Mouse (Mus musculus): ENCODE results near the gene Il1rapl1. TPM values are rescaled to one million over a fixed set of nuclear protein-coding genes. Genes with fewer than 3 reads are reported as not detected.
"Not testable (repeated sequence)": the region's sequence is repeated elsewhere in the genome, so short reads cannot be mapped to it uniquely, and the experiment has no call there.

Gene Il1rapl1
- polyA plus RNA-seq, 1 experiment from 2014 or later, result 0.51 TPM

DNA sequence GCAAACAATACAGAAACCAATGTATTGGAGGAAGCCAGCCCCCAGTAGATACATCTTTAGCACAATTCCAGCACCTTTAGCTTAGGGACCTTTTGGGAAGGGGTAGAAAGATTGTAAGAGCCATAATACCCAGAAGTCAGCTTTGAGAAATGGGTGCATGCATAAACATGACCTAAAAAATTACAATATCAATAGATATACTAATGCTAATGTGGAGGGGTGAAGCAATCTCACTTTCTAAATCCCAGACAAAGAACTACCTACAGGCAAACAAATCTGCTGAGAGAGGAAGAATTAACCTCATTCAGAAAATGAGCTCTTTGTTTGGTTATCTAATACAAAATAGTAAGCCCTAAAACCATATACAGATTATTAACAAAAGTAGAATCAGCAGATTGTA, 607.4 kb downstream of the Il1rapl1 start:
- no peak overlapping the region for H3K4me3 ChIP-seq
- H3K9me3 ChIP-seq, result no peaks in the 10 kb centered on the region
- H3K9ac ChIP-seq, result no peak overlapping the region
- H3K27ac ChIP-seq, result no peak overlapping the region
- no peaks in the 10 kb centered on the region for H3K4me1 ChIP-seq
- no peak for ATAC-seq (ENCODE audit: insufficient number of reproducible peaks, low FRiP score, low TSS enrichment, low read depth)
- no peaks in the 10 kb centered on the region for H3K36me3 ChIP-seq
- no peak overlapping the region for H3K4me2 ChIP-seq
- no peaks in the 10 kb centered on the region for H3K27me3 ChIP-seq

DNA sequence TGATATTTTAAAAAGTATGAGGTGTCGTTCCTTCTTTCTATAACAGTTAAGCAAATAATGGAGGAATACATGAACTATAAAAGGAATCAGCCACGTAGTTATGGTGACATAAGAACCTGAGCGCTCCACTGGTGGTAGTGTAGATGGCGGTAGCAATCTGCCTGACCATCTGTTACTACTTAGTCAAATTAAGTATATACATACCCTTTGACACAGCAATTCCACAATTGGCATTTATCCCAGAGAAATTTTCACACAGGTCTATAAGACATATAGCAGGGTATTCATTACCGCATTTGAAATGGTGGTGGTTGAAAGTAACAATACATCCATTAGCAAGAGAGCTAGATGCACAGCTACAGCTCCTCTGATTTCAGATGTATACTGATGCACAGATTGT, 612.8 kb downstream of the Il1rapl1 start:
- Histone ChIP-seq H3K36me3 (no peaks in the 10 kb centered on the region), H3K9me3 (no peaks in the 10 kb centered on the region), H3K4me1 (no peaks in the 10 kb centered on the region), H3K27me3 (no peaks in the 10 kb centered on the region), H3K4me3 (no peak overlapping the region), H3K9ac (no peak overlapping the region), H3K4me2 (no peak overlapping the region), H3K27ac (no peak overlapping the region)
- WGBS, result 66% methylated on average over 5 of the region's 5 CpGs
- no peak for ATAC-seq (ENCODE audit: insufficient number of reproducible peaks, low FRiP score, low TSS enrichment, low read depth)

DNA sequence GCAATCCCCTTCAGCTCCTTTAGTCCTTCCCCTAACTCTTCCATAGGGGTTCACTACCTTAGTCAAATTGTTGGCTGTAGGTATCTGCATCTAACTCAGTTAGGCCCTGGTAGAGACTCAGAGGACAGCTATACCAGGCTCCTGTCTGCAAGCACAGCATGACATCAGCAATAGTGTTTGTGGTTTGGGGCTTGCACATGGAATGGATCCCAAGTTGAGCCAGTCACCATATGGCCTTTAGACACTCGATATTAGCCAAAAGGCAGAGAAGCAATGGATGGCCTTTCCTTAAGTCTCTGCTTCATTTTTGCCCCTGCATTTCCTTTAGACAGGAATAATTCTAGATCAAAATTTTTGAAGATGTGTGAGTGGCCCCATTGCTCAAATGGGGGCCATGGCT, 632.0 kb downstream of the Il1rapl1 start:
- H3K4me1 ChIP-seq, result no peaks in the 10 kb centered on the region
- no peak overlapping the region for H3K27ac ChIP-seq
- no peak overlapping the region for H3K4me2 ChIP-seq
- no peak overlapping the region for H3K4me3 ChIP-seq
- H3K9ac ChIP-seq, result no peak overlapping the region
- ATAC-seq (ENCODE audit: insufficient number of reproducible peaks, low FRiP score, low TSS enrichment, low read depth), result no peak
- H3K9me3 ChIP-seq, result no peaks in the 10 kb centered on the region
- H3K27me3 ChIP-seq, result no peaks in the 10 kb centered on the region
- H3K36me3 ChIP-seq, result no peaks in the 10 kb centered on the region
- 77% methylated on average over 1 of the region's 1 CpGs for WGBS

DNA sequence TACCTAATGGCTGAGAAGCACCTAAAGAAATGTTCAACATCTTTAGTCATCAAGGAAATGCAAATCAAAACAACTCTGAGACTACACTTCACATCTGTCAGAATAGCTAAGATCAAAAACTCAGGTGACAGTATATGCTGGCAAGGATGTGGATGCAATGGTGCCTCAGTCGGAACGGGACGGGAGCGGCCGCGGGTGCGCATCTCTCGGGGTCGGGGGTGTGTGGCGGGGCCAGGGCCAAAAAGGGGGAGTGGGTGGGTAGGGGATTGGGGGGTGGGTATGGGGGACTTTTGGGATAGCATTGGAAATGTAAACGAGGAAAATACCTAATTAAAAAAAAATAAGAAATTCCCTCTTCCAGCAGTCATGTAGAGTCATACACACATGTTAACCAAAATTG, 877.3 kb downstream of the Il1rapl1 start:
- 40% methylated on average over 11 of the region's 11 CpGs for WGBS
- H3K27ac ChIP-seq; H3K4me2 ChIP-seq; ATAC-seq (ENCODE audit: insufficient number of reproducible peaks, low FRiP score, low TSS enrichment, low read depth); H3K4me3 ChIP-seq; H3K9me3 ChIP-seq; H3K27me3 ChIP-seq; H3K36me3 ChIP-seq; H3K9ac ChIP-seq; H3K4me1 ChIP-seq: not testable (repeated sequence)

DNA sequence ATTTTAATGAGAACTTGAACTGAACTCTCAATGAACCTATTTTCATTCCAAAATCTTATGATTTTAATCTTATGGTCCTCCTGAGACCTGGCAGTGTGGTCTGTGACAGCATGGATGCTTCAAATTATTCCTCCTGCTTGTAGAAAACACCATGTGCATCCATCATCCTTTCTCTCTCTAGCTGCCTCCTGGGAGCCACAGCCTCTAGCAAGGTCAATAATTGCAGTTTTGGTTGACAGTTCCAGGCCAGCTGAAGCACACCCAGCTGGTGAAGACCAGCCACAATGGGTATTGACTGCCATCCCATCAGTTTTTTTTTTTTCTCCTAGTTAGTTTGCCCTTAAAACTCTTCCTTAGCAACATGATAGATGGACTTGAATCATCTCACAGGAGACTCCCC, 890.2 kb downstream of the Il1rapl1 start:
- no peak for ATAC-seq (ENCODE audit: insufficient number of reproducible peaks, low FRiP score, low TSS enrichment, low read depth)
- no peak overlapping the region for H3K4me3 ChIP-seq

DNA sequence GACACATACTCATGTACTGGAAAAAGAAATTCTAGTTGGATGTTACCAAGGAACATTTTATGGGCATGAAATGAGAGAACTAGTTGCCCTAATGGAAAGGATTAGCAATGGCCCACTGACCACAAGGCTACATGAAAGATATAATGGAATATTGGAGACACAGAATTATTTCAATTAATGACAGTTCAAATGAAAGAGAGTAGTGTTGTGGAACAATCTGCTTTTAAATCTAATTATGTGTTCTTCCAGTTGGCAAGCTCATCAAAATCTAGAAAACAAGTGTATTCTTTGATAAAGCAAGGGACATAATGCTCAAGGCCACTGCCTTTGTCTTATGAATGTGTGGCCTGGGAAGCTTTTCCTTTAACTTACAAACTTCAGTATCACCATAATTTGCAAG, 1113.1 kb downstream of the Il1rapl1 start:
- Histone ChIP-seq H3K4me2 (no peak overlapping the region), H3K27ac (no peak overlapping the region)
- no peak for ATAC-seq (ENCODE audit: insufficient number of reproducible peaks, low FRiP score, low TSS enrichment, low read depth)

More for the DNA sequence above, 890.2 kb downstream of the Il1rapl1 start:
- Histone ChIP-seq H3K9ac (no peak overlapping the region), H3K27me3 (no peaks in the 10 kb centered on the region), H3K4me2 (no peak overlapping the region), H3K9me3 (no peaks in the 10 kb centered on the region), H3K27ac (no peak overlapping the region), H3K36me3 (no peaks in the 10 kb centered on the region), H3K4me1 (no peaks in the 10 kb centered on the region)

DNA sequence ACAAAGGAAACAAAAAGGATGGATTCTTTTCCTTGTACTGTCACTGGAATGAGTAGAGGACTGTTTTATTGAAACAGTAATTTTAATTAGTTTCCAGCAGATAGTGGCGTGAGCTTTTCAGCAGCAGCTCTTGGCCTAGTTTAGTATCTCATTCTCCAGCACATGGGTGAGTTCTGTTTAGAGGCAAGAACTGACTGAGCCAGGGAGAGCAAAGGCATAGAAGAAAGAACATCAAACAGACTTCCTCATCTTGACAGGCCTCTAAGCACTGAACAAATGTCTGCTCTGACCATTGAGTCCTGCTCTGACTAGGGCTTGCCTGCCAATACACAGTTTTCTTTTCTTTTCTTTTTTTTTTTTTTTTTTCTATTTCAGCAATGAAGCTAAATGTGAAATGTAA, 1160.3 kb downstream of the Il1rapl1 start:
- 55% methylated on average over 1 of the region's 1 CpGs for WGBS
- no peak for ATAC-seq (ENCODE audit: insufficient number of reproducible peaks, low FRiP score, low TSS enrichment, low read depth)
- Histone ChIP-seq H3K4me3 (no peak overlapping the region), H3K9ac (no peak overlapping the region), H3K4me2 (no peak overlapping the region), H3K9me3 (no peaks in the 10 kb centered on the region), H3K27me3 (no peaks in the 10 kb centered on the region), H3K36me3 (no peaks in the 10 kb centered on the region), H3K4me1 (no peaks in the 10 kb centered on the region), H3K27ac (no peak overlapping the region)

More for the DNA sequence above, 1113.1 kb downstream of the Il1rapl1 start:
- H3K9me3 ChIP-seq, result no peaks in the 10 kb centered on the region
- no peaks in the 10 kb centered on the region for H3K27me3 ChIP-seq
- no peak overlapping the region for H3K4me3 ChIP-seq
- no peaks in the 10 kb centered on the region for H3K36me3 ChIP-seq
- H3K4me1 ChIP-seq, result no peaks in the 10 kb centered on the region
- no peak overlapping the region for H3K9ac ChIP-seq

DNA sequence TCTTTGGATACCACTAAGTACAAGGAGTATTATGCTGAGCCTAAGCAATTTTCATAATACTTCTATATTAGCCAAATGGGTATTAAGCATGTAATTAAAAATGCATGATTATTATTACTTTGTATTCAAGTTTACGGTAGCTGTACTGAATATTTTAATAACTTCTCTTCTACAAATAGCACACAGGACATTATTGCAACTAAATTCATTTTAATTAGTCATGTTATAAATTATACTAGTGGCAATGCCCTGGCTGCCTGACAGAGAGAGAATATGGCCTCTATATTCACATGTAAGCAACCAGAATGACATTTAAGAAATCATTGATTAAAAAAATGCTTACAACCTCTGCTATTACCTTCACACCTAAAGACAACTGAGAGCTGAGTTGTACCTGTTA, 1160.8 kb downstream of the Il1rapl1 start:
- no peaks in the 10 kb centered on the region for H3K27me3 ChIP-seq
- WGBS, result 70% methylated on average over 1 of the region's 1 CpGs
- no peaks in the 10 kb centered on the region for H3K9me3 ChIP-seq
- no peak overlapping the region for H3K4me3 ChIP-seq
- no peaks in the 10 kb centered on the region for H3K4me1 ChIP-seq
- no peak overlapping the region for H3K9ac ChIP-seq
- ATAC-seq (ENCODE audit: insufficient number of reproducible peaks, low FRiP score, low TSS enrichment, low read depth), result no peak
- no peaks in the 10 kb centered on the region for H3K36me3 ChIP-seq
- no peak overlapping the region for H3K27ac ChIP-seq
- no peak overlapping the region for H3K4me2 ChIP-seq

DNA sequence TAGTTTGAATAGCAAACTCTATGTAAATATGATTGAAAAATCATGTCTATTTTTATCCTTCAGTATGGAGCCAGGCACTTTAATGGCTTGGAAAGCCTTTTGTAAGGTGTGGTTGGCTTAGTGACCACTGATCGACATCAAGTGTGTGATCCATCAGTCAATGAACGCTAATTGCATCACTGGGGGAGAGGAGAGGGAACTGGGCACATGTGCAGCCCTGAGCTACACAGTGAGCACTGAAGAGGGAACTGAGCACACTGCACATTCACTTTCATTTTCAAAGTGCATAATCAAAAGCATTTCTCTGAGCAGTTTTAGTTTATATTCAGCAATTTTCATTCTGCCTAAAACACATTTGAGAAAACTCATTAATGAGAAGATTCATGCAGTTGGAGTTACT, 1164.5 kb downstream of the Il1rapl1 start:
- Histone ChIP-seq H3K36me3 (no peaks in the 10 kb centered on the region), H3K27me3 (no peaks in the 10 kb centered on the region), H3K4me2 (no peak overlapping the region), H3K4me3 (no peak overlapping the region), H3K27ac (no peak overlapping the region), H3K9me3 (no peaks in the 10 kb centered on the region), H3K9ac (no peak overlapping the region), H3K4me1 (no peaks in the 10 kb centered on the region)
- WGBS, result 45% methylated on average over 2 of the region's 2 CpGs
- no peak for ATAC-seq (ENCODE audit: insufficient number of reproducible peaks, low FRiP score, low TSS enrichment, low read depth)

DNA sequence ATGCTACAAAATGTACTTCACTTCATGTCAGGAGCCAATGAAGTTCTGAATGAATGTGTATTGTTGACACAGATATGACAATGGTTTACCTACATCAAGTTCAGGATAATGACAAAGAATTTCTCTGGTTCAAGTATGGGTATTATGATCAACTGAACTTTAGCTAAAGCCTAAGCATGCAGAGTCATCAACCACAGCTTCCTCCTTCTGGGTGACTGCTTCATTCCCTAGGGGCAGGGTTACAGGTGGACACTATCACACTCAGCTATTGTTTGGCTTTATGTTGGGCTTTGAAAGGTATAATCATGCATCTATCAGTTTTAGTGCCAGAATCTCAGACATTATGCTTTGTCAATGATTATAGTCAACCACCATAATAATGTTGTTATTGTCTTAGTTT, 1166.3 kb downstream of the Il1rapl1 start:
- Histone ChIP-seq H3K4me1 (no peaks in the 10 kb centered on the region), H3K4me2 (no peak overlapping the region), H3K9ac (no peak overlapping the region), H3K9me3 (no peaks in the 10 kb centered on the region), H3K27ac (no peak overlapping the region), H3K27me3 (no peaks in the 10 kb centered on the region), H3K36me3 (no peaks in the 10 kb centered on the region), H3K4me3 (no peak overlapping the region)
- no peak for ATAC-seq (ENCODE audit: insufficient number of reproducible peaks, low FRiP score, low TSS enrichment, low read depth)

DNA sequence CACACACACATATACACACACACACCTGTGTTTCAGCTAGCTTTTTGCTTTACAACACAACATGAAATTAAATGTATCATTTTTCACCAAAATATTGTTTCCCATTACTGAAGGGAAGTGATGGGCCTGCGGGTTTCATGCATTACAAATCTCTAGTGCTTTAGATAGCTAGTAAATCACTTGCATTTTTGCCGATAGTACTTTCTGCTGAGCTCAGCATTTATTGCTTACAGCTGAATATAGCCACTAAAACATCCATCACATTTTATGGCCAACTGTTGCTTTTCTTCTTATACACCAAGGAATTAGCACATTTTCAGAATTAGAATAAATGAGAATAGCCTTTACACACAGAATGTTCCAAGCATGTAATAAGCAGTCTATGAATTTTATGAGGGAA, 1260.6 kb downstream of the Il1rapl1 start:
- no peaks in the 10 kb centered on the region for H3K36me3 ChIP-seq
- no peaks in the 10 kb centered on the region for H3K4me1 ChIP-seq
- no peak overlapping the region for H3K27ac ChIP-seq
- H3K9ac ChIP-seq, result no peak overlapping the region
- no peak overlapping the region for H3K4me3 ChIP-seq
- WGBS, result 70% methylated on average over 2 of the region's 2 CpGs
- H3K27me3 ChIP-seq, result no peaks in the 10 kb centered on the region
- no peak for ATAC-seq (ENCODE audit: insufficient number of reproducible peaks, low FRiP score, low TSS enrichment, low read depth)
- H3K4me2 ChIP-seq, result no peak overlapping the region
- no peaks in the 10 kb centered on the region for H3K9me3 ChIP-seq

DNA sequence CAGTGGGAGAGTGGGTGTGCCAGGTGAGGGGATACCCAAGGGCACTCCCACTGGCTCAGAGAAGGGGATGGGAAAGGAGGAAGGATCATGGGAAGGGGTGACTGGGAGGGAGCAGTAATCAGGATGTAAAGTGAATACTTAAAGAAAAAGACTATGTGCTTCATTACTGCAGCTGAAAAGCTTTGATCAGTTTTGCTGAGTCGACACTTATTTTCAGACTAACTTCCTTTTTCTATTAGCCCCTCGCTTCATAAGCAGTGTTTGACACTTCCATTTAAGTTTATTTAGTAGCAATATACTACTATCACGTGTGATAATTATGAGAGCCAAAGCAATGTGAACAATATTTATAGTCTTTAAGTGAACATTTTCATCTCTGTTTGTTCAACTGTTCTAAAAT, 1307.2 kb downstream of the Il1rapl1 start:
- H3K36me3 ChIP-seq, result no peaks in the 10 kb centered on the region
- no peaks in the 10 kb centered on the region for H3K27me3 ChIP-seq
- no peak overlapping the region for H3K9ac ChIP-seq
- no peak for ATAC-seq (ENCODE audit: insufficient number of reproducible peaks, low FRiP score, low TSS enrichment, low read depth)
- no peak overlapping the region for H3K27ac ChIP-seq
- H3K9me3 ChIP-seq, result no peaks in the 10 kb centered on the region
- 83% methylated on average over 3 of the region's 3 CpGs for WGBS
- H3K4me2 ChIP-seq, result no peak overlapping the region
- no peaks in the 10 kb centered on the region for H3K4me1 ChIP-seq
- no peak overlapping the region for H3K4me3 ChIP-seq

DNA sequence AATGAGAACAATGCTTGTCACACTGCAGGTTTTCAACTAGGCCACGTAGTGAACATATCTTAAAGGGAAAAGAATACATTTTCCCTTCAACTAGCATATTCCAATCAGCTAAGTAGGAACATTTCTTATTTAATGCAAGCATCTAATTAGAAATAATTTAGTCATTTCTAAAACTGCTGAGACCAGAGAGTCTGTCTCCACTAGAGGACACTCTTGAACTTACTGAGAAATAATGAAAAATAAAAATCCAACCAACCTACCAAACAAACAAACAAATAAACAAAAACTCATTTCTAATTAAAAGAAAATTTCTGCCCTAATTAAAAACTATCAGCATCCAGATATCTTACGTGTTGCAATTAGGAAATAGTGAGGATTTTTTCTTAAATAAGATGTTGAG, 1312.7 kb downstream of the Il1rapl1 start:
- no peak overlapping the region for H3K4me2 ChIP-seq

More for the DNA sequence above, 1312.7 kb downstream of the Il1rapl1 start:
- H3K4me1 ChIP-seq, result no peaks in the 10 kb centered on the region
- WGBS, result 65% methylated on average over 2 of the region's 2 CpGs
- no peak for ATAC-seq (ENCODE audit: insufficient number of reproducible peaks, low FRiP score, low TSS enrichment, low read depth)
- no peak overlapping the region for H3K9ac ChIP-seq
- H3K36me3 ChIP-seq, result no peaks in the 10 kb centered on the region
- no peak overlapping the region for H3K27ac ChIP-seq
- H3K4me3 ChIP-seq, result no peak overlapping the region
- no peaks in the 10 kb centered on the region for H3K27me3 ChIP-seq
- no peaks in the 10 kb centered on the region for H3K9me3 ChIP-seq
